Mouse (Mus musculus) kidney, adult 2 months (tissue): ENCODE measurements around the gene Ikzf1.

Experiments
- CTCF ChIP-seq: fragments of 200-500 bp; conservative IDR thresholded peaks from 2 replicates; pipeline ENCODE4 v1.5.1; 2011; ENCODE audit warnings: low read depth, mild to moderate bottlenecking, control low read depth, low read length, moderate library complexity, mixed read lengths; ENCODE audit not compliant: insufficient read depth, insufficient read length
- POLR2A ChIP-seq: fragments of 200-500 bp; IDR thresholded peaks from one replicate; pipeline ENCODE4 v1.6.1; 2011; ENCODE audit warnings: low read depth, low read length, control low read depth

DNA sequence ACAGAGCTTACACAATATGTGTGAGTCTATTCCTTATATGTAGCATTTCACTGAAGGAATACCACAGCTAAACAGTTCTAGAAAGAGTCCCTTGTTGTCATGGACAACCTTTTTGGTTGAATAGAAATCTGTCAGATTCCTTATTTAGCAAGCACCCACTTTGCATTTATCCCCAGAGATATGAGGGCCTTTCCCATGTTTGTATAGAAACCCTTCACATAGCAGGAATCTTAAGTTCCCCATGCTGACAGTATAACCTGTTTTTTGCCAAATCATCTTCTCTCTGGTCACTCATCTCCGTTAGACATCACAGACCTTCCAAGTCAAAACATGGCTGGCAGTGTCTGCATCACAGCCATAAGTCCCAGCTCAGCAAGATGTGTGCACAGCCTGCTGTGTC lies 59.4 kb downstream of the Ikzf1 start:
- TF ChIP-seq CTCF, result no peak
- TF ChIP-seq POLR2A, result no peak
